Mouse (Mus musculus) granulocyte monocyte progenitor cell, adult 5-6 weeks (primary cell): ENCODE data around the gene Ncoa1. TPM values are rescaled to one million over a fixed set of nuclear protein-coding genes. Genes with fewer than 3 reads are reported as not detected.
A peak's percentile ranks its signal among the peaks of the same experiment; 100 is the strongest.
"Not testable (repeated sequence)": the region's sequence is repeated elsewhere in the genome, so short reads cannot be mapped to it uniquely, and the experiment has no call there.

Source experiments
- ATAC-seq: replicated peaks from 2 replicates; pipeline ENCODE4 v1.8.0; 2016; ENCODE audit warnings: mild to moderate bottlenecking, moderate TSS enrichment, inconsistent platforms; ENCODE audit not compliant: poor library complexity, severe bottlenecking
- total RNA-seq, 2 experiments: library from RNA; stranded (forward) in 1 of 2; stranded (reverse) in 1 of 2; fragments of 200-712, 200-1000 nt in 1 of 2; fragments of >200 nt in 1 of 2; fragmentation: Nextera tagmentation in 1 of 2; gene quantifications; 2 replicates each; pipeline ENCODE4 v1.2.3; 2014 to 2017

Ncoa1 gene
- total RNA-seq, 2 experiments from 2014 or later: 15.6 to 16.9 TPM

DNA sequence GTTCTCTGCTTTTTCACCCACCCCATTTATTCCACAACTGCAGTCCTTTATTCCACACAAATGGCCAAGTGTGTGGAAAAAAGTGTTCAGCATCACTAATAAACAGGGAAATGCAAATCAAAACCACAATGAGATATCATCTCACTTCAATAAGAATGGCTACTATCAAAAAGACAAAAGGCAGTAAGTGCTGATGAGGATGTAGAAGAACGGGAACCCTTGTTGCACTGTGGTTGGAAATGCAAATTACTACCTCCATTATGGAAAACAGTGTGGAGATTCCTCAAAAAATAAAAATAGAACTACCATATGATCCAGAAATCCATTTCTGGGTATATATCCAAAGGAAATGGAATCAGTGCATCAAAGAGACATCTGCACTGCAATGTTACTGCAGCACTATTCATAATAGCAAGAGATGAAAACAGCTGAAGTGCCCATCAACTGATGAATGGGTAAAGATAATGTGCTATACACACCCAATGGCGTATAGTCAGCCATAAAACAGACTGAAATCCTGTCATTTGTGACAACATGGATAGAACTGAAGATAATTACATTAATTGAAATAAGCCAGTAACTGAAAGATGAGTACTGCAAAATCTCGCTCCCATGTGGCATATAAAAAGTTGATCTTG, 59.2 kb downstream of the Ncoa1 start:
- no peak for ATAC-seq

DNA sequence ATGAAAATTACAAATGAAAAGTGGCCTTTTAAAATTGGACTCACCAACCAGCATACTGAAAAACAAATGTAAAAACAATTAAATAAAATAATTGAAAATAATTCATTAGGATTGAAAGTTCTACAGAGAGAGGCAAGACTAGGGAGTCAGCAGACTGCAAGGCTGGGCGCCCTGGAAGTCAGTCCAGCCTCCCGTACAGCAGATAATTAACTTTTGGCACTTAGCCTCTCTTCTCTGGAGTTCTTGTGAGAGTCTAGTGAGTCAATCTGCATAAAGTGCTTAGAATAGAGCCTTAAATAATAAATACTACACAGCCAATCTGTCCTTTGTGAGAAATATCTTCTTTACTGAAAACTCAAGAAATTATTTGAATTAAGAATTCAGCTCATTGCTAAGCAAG, 69.9 kb downstream of the Ncoa1 start:
- ATAC-seq: no peak

DNA sequence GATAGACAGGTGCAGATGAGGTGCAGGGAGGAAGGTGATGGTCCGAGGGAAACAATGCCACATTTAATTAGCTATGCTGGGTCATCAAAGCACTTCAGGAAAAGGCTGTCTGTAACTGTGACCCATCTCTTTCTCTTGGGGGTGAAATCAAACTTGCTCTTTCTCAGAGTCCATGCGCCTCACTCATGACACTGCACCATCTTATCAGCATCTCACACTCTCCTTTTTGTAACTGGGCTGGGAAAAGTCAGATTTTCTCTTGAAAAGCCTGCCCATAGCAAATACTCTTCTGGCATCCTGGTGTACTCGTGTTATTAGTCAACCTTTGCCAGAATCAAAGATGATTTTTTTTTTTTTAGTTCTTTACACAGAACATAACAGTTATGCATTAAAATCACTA, 70.8 kb downstream of the Ncoa1 start:
- no peak for ATAC-seq

DNA sequence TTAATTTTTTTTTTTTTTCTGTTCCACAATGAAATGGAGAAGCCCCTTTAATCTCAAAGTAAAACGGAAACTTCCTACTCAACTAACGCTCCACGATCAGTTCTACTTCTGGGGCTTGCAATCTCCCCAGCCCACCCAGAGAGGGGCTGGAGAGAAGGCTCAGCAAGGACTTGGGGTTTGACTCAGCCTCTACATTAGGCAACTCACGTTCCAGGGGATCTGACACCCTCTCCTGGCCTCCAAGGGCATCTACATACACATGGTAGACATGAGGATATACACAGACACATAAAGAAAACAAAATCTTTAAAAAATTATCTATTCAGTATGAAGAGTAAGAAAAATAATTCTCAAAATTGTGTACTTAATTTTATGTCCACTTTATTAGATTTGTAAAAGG, 73.8 kb downstream of the Ncoa1 start:
- no peak for ATAC-seq

DNA sequence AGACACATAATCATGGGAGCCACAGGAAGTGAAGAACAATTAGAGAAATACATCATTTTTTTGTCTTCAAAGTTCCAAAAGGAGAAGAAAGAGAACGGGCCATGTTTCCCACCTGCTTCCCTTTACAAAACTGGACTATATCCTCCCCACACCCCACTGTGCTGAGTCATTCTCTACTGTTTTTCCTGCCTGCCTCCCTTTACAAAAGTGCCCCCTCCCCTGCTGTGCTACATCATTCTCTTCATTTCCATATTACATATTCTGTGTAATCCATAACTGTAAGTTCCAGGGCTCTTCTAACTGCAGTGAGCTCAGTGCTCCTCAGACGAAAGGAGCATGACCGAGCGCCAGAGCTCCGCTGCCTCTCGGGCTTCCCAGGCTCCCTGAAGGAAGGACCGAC, 80.8 kb downstream of the Ncoa1 start:
- ATAC-seq: no peak

DNA sequence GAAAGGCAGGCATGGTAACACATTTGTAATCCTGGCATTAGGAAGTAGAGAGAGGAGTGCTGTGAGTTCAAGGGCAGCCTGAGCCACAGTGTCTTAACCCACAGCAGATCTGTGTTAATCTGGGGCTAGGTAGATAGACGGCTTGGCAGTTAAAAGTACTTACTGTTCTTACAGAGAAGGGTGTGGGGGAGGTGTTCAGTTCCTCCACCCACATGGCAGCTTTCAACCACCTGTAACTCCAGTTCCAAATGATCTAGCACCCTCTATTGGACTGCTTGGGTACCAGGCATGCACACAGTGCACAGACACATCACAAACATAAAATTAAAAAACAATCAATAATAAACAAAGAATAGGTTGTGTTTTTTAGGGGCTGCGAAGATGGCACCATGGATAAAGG, 84.4 kb downstream of the Ncoa1 start:
- ATAC-seq: no peak

DNA sequence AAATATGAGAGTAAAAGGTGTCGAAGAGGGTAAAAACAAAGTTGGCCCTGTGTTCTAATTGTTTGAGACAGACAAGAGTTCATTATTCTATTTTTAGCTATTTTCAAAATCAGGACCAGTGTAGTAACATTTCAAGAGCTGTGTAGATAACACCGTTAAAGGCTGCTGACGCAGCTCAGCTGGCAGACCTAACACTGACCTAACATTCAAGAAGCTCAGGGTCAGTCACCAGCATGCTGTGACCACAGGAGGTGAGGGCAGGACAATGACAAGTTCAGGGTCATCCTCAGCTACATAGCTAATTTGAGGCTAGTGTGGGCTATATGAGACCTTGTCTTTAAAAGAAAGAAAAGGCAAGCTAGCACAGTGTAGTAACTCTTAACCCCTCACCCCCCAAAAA, 84.9 kb downstream of the Ncoa1 start:
- ATAC-seq: no peak

DNA sequence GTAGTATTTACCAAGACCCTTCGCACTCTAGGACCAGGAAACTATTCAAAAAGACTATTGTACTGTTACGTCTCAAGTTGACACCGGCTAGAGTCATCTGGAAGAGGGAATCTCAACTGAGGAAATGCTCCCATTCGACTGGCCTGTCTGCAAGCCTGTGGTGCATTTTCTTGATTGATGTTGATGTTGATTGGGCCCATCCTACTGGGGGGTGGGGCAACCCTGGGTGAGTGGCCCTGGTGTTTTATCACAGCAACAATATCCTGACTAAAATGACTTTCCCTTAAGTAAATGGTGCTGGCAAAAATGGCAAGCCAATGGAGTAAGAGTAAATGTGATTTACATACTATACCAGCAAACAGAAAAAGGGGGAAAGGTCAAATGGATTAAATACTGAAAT, 85.7 kb downstream of the Ncoa1 start:
- no peak for ATAC-seq

DNA sequence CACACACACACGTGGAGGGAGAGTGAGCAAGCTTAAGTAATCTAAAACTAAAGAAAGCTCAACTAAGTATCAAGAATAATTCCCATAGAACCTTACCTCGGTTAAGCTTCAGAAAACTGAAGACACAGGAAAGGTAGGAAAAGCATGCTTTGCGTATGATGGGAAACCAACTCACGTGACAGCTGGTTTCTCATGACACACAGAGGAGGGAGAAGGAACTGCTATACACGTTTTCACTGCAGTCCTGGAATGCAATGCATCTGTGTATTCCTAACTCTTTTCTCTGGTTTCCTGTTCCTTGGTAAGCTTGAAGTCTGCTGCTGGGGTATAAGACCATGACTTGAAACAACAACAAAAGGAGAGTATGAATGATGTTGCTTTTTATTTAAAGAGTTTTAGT, 86.3 kb downstream of the Ncoa1 start:
- ATAC-seq: no peak

DNA sequence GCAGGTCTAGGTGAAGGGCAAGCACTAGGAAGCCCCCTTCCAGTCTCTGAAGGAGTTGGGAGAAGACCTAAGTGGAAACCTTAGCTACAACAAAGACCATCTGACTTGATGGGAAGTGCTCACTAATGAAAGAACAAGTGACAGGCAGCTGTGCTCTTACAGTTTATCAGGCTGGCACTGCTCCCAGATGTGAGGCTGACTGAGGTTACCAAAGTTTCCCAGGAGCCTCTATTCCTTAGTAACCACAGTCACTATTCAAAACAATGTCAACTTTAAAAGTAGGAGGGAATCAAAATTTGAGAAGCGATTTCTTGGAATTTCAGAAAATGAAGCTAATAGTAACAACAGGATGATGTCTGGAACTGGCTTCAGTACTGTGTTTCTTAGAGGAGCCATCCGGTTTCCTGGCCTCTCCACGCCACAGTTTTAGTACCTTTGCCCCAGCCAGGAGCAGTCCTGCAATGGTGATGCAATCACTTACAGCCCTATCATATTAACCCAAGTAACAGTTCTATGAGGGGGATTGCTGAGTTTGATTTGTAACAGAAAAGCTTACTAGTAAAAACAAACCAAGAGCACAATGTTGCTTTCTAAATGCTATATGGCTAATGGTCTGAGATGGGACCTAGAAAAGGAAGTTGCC, 90.8 kb downstream of the Ncoa1 start:
- ATAC-seq: no peak

DNA sequence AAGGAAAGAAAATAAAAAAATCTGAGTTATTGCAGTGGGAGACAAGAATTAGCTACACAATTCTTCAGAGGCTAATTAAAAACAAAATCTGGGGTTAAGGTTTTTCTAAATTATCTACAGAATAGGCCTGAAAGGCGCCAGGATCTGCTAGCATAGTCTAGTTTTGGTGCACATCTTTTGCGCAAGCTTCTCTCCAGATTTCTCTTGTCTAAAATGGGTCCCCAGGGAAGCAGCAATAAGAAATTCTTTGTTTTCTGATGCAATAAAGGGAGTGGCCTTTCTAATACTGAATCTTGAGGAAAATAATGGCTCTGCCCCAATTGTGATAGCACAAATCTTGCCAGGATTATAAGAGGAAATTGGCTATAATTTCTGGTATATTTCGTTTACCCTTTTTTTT, 93.9 kb downstream of the Ncoa1 start:
- ATAC-seq: no peak

DNA sequence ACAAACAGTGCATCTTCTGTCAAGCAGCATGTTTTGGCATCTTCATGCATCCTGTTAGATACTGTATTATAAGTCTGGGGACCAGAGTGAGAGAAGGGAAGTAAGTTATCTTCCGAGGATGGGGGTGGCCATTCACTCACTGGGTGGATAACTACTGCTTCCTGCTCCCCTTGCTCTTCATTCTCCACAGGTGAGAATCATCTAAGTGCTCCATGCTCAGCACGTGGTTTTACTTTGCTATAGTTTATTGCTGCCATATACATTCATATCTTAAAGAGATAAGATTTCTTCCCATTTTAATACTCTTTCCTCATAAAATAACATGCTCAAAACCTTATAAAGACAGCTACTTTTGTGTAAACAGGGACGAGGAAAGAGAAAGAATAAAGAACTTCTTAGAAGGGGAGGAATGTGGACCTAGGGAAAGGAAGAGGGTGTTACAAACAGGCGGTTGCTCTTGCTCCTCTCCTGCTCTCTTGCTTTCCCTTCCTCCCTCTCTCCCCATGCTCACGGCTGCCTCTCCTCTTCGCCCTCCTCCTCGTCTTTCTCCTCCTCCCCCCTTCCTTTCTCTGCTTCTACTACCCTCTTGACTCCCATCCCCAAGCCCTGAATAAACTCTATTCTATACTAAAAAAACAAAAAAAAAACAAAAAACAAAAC, 97.6 kb downstream of the Ncoa1 start:
- ATAC-seq: no peak

DNA sequence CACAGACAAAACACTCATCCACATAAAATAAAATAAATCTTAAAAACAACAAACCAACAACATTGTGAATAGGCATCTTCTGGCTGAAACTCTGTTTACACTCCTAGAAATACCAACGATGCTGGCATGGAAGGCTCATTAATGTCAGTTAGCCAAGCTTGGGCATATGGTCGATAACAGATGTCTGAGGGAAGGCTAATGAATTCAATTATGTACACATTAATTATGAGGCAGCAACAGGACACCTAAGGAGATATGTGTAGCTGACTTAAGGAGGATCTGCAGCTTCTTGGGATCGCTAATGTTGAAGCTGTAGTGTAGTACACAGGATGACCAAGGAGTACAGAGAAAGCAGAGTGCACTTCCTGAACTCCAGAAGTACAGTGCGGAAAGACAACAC, 100.5 kb downstream of the Ncoa1 start:
- no peak for ATAC-seq

DNA sequence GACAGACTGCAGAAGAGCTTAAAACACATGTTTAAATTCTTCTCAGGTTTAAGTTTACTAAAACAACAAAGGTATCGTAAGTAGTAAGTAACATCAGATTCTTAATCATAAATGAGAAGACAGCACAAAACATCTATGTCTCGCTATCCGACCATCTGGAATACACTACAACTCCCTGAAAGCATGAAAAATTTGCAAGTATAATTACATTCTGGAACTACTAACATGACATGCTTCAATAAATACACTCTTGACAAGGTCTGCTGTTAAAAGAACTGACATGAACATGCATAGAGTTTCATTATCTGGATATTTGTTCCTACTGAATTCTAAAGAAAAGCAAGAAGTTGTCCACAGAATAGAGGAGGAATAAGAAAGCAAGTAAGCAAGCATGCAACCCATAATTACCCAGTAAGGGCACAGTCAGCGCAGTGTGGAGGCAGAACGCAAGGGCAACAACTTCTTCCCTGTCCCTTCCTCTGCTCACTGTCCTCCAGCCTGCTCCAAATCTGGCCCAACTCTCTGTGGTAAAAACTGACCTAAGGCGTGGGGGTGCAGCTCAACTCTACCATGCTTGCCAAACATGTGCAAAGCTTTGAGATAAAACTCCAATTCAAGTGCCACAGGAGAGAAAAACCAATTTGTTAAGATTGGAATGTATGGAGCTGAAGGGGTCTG, 102.0 kb downstream of the Ncoa1 start:
- ATAC-seq: no peak

DNA sequence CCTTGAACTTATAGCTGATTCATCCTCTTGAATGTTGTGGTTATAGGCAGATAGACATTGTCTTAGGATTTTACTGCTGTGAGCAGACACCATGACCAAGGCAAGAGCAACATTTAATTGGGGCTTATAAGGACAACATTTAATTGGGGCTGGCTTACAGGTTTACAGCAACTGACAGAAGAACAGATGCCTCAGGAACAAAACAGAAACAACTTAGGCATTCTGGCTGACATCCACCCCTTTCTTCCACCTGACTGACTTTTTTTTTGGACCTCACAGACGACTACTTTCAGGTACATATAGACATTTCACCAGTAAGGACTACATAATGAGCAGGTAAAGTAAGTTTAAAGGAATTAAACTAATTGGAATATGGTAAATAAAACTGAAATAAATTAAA, 105.6 kb downstream of the Ncoa1 start:
- no peak for ATAC-seq

DNA sequence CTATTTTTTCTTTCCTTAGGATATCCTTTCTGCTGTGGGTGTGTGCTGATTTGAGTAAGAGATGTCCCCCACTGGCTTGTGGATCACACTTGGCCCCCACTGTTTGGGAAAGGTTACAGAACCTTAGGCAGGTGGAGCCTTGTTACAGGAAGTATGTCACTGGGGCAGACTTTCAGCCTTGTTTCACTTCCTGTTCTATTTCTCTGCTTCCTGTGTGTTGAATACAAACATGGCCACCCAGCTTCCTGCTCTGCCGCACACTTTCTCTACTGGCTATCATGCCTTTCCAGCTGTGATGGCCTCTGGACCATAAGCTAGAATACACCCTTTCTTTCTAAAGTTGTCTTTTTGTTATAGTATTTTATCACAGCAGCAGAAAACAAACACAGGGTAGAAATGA, 111.0 kb downstream of the Ncoa1 start:
- peak; percentile 77 for ATAC-seq

DNA sequence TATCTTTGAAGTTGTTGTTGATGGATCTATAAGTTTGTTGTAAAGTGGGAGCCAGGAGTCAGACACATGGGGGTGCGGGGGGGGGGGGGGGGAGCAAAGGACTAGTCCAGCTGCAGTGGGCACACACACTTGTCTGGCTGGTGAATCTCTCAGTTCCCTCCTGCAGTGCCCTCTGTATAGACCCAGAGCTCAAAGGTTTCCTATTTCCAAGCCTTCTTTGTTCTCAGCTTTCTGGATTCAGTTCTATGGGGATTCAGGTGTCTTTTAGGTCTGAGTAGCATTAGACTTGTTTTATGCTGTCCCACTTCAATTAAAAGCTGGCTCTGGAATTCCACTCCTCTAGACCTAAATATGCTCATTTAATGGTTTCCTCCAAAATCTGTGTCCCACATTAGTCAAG, 117.5 kb downstream of the Ncoa1 start:
- no peak for ATAC-seq

DNA sequence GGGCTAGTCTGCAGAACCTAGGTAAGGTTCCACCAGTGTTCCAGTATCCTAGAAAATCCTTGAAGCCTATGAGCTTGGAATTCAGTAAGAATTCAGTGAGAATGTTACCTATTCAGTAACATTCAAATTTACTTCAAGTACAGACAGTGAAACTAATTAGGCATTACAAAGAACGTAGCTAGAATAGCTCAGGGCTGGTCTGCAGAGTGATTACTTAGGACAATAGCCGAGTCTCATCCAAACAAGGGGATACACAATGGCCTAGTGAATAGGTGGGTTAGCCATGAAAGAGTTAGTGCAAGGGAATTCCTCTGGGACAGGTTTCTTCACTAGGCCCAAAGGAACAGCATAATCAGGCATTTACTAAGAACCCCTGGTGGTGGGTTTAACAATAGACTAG, 118.3 kb downstream of the Ncoa1 start:
- not testable (repeated sequence) for ATAC-seq

DNA sequence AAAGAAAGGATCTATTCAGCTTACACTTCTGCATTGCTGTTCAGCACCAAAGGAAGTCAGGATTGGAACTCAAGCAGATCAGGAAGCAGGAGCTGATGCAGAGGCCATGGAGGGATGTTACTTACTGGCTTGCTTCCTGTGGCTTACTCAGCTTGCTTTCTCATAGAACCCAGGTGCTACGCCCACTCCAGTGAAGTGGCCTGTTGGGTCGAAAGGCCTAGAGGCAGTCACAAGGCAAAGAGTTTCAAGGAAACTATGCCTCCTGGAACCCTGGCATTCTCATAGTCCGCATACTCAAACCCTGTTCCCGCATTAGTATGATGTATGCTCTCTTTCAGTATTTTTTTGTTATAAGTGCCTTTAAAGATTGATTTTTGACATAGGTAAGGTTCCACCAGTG, 118.9 kb downstream of the Ncoa1 start:
- ATAC-seq: no peak

DNA sequence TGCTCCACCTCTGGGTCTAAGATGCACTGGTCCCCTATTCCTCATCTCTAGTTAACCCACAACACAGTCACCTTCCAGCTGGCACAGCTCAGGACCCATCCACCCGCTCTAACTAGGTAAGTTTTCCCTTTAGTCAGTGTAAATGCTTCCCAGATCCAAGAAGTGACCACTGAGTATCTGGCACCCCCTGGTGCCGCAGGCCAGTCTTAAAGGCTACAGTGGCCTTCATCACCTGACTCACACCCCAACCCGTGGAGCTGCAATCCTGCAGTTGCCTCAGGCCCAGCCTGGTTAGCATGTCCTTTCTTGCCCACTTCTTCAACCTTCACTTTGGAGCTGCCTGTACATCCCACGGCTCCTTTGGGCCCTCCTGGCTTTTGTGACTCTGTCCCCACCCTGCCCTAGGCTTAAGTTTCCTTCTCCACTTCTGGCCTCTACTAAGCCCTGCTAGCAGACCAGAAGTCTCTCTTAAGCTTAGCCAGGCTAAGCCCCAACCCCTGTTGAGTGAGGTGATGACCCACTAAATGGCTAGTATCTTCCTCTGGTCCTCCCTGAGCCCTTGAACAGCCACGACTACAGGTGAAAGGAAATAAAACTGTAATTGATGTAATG, 120.0 kb downstream of the Ncoa1 start:
- ATAC-seq: no peak
